Mouse (Mus musculus) neutrophil, adult 83 days (primary cell): ENCODE measurements around the gene Abca3. TPM values are rescaled to one million over a fixed set of nuclear protein-coding genes. Genes with fewer than 3 reads are reported as not detected.

Experiments
- total RNA-seq, 2 experiments: library from RNA; stranded (reverse); gene quantifications; one replicate each; pipeline ENCODE4 v1.2.4; 2023

Abca3 gene
- total RNA-seq, result 10 to 100 TPM; 42.7 to 46.0 TPM

DNA sequence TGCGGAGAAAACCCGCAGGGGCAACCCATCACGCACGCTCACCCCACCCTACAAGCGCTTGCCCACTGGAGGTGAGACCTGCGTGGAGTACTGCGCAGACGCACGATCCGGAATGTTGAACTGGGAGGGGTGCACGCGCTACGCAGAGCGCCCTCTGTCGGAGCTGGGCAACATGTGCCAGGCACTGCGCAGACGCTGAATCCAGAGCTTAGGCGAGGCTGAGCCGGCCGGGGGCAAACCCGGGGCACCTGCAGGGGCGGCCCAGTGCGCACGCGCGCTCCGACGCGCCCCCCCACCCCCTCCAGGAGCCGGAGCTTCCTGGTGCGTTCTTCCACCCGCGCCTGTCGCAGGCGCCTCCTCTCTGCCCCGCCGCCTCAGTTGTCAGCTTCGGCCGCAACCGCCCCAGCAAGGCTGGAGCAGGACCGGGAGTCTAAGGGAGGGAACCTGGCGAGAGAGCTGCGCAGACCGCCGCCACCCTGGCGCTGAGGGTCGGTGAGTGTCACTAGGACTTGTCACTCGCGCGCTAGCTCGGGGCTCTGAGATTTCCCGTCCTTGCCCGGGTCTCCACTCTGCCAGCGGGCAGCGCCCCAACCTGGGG, at the start of gene Abca3:
Gene Abca3 (plus strand): TSS at position 191 of the 598 bp plus-strand sequence.

GRCm38 (mm10) chr17:24350926-24351759, 607 bp upstream of the Abca3 start, which contains the start of gene Abca17:
TSS of gene Abca17 (minus strand) at chr17:24351068.

GRCm38 (mm10) chr17:24414230-24414976, 62.7 kb downstream of the Abca3 start, which contains the start of gene Rnps1:
TSS of gene Rnps1 (plus strand) at chr17:24414565.

GRCm38 (mm10) chr17:24426471-24427169, 74.9 kb downstream of the Abca3 start, which contains the start of gene Eci1:
TSS of gene Eci1 (plus strand) at chr17:24426641.

DNA sequence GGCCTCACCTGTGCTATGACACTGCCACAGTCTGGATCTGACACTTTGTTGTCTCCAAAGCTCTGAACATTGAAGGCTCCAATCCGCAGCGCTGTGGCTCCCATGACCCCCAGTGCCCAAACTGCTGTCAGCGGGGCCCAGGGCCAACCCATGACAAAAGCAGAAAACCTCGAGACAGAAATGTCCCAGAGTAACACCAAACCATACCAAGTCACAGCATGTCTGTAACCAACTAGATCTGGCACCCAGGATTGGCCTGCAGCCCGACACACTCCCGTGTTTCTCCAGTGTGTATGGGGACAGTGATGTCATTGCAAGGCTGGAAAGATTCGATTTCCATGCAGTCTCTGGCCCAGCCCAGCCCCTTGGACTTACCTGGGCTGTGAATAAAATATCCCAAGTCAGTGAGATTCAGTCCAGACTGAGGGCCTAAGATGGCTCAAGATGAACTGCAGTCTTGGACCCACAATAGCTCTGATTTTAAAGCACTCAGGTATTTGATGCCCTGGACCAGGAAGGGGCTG, 90.9 kb downstream of the Abca3 start, which contains the start of gene Dnase1l2:
Gene Dnase1l2 (minus strand): TSS at position 474 of the 524 bp plus-strand sequence.

Other genes starting within 250 kb of the Abca3 start
- gene Pdpk1, start 201.0 kb upstream of the Abca3 start, total RNA-seq, result 10 to 100 TPM; 59.9 to 66.7 TPM
- 10 to 100 TPM; 64.5 to 68.7 TPM for gene Amdhd2, start 188.2 kb upstream of the Abca3 start, total RNA-seq
- gene Atp6v0c, start 182.2 kb upstream of the Abca3 start, total RNA-seq, result 100 to 1,000 TPM; 397 to 402 TPM
- 10 to 100 TPM; 16.7 to 18.3 TPM for gene Tbc1d24, start 146.4 kb upstream of the Abca3 start, total RNA-seq
- under 1 TPM; 0.37 to 0.40 TPM for gene Ntn3, start 142.4 kb upstream of the Abca3 start, total RNA-seq
- 10 to 100 TPM; 10.3 to 11.3 TPM for gene Tedc2, start 131.1 kb upstream of the Abca3 start, total RNA-seq
- gene Ccnf, start 100.5 kb upstream of the Abca3 start, total RNA-seq, result 10 to 100 TPM; 57.0 to 58.7 TPM
- under 1 TPM in 1 of 2 experiments, not detected in 1; 0.31 TPM for gene Abca17, start 882 bp upstream of the Abca3 start, total RNA-seq
- gene Rnps1, start 62.6 kb downstream of the Abca3 start, total RNA-seq, result 10 to 100 TPM; 65.6 to 72.3 TPM
- gene Eci1, start 74.7 kb downstream of the Abca3 start, total RNA-seq, result 10 to 100 TPM; 11.3 to 16.4 TPM
- 1 to 10 TPM; 2.8 to 3.4 TPM for gene Dnase1l2, start 91.2 kb downstream of the Abca3 start, total RNA-seq
- 10 to 100 TPM; 35.8 to 38.2 TPM for gene E4f1, start 118.4 kb downstream of the Abca3 start, total RNA-seq
- 10 to 100 TPM; 29.7 to 33.2 TPM for gene Pgp, start 118.4 kb downstream of the Abca3 start, total RNA-seq
- gene Bricd5, start 121.9 kb downstream of the Abca3 start, total RNA-seq, result under 1 TPM in 1 of 2 experiments, not detected in 1; 0.35 TPM
- gene Mlst8, start 127.1 kb downstream of the Abca3 start, total RNA-seq, result 10 to 100 TPM; 46.7 to 47.8 TPM
- not detected for gene Caskin1, start 136.7 kb downstream of the Abca3 start, total RNA-seq
- gene Traf7, start 176.0 kb downstream of the Abca3 start, total RNA-seq, result 100 to 1,000 TPM; 130 to 144 TPM
- gene Rab26, start 182.3 kb downstream of the Abca3 start, total RNA-seq, result 1 to 10 TPM in 1 of 2 experiments, under 1 TPM in 1; 0.42 to 1.2 TPM
- gene Pkd1, start 197.9 kb downstream of the Abca3 start, total RNA-seq, result 10 to 100 TPM; 18.7 TPM